Mouse (Mus musculus): ENCODE data around the gene Paxx.

Gene Paxx

GRCm38 (mm10) chr2:25460551-25461309 is at the start of gene Paxx:
TSS of gene Paxx (minus strand) at chr2:25461094.
- peak; percentile 92 to 94 for DNase-seq

DNA sequence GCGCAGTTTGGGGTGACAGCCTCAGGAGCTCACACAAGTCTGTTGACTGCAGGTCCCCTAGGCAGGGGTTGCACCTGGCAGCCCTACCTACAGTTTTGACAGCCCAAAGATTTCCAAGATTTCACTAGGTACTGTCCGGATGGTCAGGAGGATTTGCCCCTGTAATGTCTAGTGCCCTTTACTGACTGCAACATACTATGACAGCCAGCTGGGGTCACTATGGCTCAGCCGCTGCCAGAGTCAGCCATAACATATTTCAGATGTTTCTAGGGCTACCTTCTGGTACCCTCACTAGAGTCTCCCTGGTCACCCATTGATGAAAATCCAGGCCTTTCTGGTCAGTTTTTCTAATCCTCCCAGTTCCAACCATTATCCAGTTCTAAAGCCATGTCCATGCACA is 49.0 kb upstream of the Paxx start:
- DNase-seq, result no peak

- DNase-seq, result no peak
These were observed 46.1 kb upstream of the Paxx start for GRCm38 (mm10) chr2:25506964-25507363.

DNA sequence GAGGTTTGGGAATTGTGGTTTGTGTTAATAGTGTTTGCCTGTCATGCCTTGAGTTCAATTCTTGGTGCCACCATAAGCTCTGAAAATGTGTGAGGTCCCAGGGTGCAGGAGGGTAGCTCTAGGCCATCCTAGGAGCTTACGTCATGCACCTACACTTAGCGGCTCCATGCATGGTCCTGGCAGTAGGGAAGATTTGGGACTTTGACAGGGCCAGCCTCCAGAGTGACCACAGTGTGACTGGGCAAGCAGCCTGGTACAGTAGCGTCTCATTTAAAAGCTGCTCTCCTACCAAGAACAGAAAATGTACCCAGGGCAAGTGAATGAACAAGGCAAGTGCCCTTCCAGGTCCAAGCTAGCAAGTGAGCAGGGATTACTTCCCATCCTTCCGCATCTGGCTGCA is 45.0 kb upstream of the Paxx start:
- DNase-seq, result peak in 1 of 2 experiments; percentile 33

DNA sequence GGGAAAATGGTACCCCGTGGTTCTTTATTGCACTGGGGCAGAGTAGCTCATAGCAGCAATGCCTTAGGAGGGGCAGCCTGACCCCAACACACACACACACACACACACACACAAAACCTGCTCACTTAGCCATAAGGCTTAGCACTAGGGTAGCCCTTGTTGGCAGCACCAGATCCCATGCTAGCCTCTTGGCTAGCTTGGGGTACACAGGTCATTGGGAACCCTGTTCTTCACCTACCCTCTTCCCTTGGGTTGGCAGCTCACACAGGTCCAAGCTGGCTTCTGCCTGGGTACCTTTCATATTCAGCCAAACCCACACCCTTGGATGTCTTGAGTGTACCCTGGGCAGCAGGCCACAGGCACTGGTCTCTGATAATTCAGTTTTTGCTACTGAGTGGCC is 44.1 kb upstream of the Paxx start:
- no peak for DNase-seq

- no peak for DNase-seq
These were observed 43.6 kb upstream of the Paxx start for GRCm38 (mm10) chr2:25504538-25504937.

- DNase-seq, result no peak
These were observed 41.8 kb upstream of the Paxx start for GRCm38 (mm10) chr2:25502726-25503125.

- DNase-seq, result peak in 1 of 2 experiments; percentile 45
These were observed 40.9 kb upstream of the Paxx start, which contains the start of gene C8g for GRCm38 (mm10) chr2:25501593-25502486. TSS of gene C8g (minus strand) at chr2:25501719.

DNA sequence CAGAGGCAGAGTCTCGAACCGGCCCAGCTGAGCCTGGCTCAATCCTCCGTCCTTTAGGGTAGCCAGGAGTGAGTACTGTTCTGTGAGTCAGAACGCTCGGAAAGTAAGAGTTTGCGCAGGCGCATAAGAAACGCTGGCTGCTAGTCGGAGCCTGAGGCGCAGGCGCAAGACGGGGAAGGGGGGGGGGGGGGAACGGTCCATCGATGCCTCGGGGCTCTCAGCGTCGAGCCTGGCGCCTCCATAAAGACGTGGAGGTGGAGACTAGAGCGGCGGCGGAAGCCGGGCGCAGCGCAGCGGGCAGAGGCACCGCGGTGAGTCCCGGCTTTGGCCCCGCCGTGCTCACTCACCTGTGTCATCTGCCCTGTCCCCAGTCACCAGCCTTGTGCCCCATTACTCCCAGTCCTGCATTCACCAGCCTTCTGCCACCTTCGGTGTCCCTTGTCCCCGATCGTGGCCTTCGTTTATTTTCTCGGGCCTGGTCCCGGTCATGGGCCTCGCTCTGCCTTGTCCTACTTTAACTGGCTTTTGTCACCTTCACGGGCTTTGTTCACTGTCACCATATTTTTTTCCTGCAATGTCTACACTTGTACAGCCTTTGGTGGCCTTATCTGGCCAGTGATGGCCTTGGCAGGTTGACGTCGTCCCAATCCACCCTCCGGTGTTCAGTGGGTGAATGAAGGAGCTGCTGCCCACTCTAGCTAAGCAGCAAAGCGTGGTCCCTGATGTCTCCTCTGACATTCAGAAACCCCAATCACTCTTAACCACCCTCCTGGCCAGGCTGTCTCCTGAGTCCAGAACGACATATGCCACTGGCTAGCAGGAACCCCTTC is 39.9 kb upstream of the Paxx start, which contains the start of gene Fbxw5:
TSS of gene Fbxw5 (plus strand) at position 175 of the 830 bp plus-strand sequence.
- DNase-seq, result peak; percentile 85 to 87

DNA sequence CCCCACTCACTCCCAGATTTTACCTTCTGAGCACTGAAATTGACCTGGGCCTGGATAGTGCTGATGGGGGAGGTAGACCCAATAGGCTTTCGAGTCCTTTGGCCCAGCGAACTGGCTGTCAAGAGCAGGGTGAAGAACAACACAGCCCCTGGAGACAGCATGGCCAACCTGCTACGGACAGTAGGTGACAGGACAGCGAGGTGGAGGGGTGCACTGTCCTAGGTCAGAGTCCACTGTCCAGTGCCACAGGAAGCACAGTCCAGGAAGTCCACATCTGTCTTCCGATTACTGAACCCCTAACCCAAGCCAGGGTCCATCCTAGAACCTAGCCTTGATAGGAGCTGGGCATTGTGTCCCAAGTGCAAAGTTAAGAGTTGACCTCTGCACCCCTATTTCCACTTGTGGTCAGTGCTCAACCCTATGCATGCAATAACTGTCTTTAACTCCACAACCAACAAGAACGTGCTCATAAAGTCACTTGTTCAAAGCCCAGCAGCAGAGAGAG is 39.2 kb upstream of the Paxx start:
- no peak for DNase-seq

DNA sequence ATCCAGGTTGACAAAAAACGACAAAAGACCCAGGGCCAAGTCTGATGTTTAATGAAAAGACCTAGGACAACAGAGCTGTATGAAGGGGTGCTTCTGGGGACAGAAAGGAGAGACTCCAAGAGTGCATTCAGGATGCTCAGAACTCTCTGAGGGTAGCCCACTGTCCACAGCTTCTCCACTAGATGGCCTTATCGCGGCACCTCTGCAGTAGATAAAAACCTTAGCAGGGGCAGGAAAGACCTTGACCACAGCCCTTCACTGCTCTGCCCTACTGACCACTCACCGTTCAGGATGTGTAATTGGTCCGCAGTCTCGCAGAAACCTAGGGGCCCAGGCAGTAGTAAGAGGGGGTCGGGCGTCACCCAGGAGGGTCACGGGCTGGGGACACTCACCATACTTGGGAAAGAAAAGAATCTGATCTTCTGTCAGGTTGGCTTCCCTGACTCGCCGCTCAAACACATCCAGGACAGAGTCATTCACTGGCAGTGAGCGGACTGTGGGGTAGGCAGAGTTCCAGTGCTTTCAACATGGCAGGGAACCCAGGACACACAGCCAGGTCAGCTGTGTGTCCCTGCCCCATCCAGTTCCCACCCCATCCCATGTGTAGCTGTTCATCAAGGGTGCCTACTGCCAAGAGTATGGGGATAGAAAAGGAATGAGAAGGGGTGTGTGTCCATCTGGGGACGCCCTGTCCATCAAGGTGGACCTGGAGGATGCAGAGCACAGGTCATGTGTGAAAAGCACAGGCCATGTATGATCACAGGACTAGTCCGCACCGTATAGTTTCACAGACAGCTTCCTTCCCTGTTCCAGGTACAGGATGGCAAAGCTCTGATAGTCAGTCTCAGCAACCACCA is 38.0 kb upstream of the Paxx start:
- DNase-seq, result peak in 1 of 2 experiments; percentile 26

GRCm38 (mm10) chr2:25497846-25498575 is 37.1 kb upstream of the Paxx start:
- DNase-seq, result peak in 1 of 2 experiments; percentile 22

- peak; percentile 62 to 71 for DNase-seq
These were observed 35.6 kb upstream of the Paxx start for GRCm38 (mm10) chr2:25496462-25496861.

- DNase-seq, result peak; percentile 83 to 89
These were observed 32.6 kb upstream of the Paxx start, which contains the start of gene Lcn12 for GRCm38 (mm10) chr2:25493476-25493961. TSS of gene Lcn12 (minus strand) at chr2:25493911.

DNA sequence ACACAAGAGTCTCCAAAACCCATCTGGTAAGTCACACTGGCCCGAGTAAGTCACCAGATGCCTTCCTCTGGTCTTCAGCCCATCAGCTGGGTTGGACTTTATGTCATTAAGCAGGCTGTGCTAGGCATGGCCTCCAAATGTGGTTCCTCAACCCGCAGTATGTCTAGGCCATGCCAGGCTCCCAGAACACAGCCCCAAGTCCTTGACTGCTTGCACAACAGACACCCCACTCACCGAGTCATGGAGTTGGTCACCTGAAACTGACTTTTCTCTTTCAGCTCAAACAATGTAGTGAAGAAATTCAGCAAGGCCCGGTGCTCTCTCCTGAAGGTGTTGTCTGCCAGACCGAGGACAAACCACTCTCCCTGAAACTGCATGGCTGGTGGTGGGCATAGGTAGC is 32.1 kb upstream of the Paxx start:
- peak in 1 of 2 experiments; percentile 6 for DNase-seq

GRCm38 (mm10) chr2:25488671-25489068 is 27.8 kb upstream of the Paxx start:
- peak; percentile 69 to 80 for DNase-seq

DNA sequence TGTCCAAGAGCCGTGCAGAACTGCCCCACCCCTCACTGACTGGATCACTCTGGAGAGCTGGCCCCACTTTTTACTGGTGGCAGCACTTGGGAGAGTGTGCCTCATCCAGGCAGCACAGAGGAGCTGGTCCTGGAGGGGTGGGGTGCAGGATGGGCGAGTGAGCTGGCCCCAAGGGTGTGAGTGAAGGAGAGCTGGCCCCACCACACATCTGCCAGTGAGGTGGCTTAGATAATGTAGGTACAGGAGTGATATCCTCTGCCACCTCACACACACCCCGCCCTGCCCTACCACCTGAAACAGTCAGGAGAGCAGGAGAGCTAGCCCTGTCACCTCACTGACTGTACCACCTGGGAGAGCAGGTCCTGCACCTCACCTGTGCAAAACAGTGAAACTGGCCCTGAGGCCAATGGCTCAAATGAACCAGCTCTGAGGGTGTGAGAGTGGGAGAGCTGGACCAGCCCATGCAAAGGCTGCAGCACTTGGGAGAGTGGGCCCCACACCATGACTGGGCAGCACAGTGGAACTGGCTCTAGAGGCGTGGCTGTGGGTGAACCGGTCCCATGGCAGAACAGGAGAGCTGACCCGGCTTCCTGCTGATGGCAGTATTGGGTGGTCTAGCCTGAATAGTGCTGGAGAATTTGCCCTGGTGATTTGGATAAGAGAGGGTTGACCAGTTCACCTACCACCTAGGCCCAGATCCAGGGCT is 27.2 kb upstream of the Paxx start:
- DNase-seq, result no peak

DNA sequence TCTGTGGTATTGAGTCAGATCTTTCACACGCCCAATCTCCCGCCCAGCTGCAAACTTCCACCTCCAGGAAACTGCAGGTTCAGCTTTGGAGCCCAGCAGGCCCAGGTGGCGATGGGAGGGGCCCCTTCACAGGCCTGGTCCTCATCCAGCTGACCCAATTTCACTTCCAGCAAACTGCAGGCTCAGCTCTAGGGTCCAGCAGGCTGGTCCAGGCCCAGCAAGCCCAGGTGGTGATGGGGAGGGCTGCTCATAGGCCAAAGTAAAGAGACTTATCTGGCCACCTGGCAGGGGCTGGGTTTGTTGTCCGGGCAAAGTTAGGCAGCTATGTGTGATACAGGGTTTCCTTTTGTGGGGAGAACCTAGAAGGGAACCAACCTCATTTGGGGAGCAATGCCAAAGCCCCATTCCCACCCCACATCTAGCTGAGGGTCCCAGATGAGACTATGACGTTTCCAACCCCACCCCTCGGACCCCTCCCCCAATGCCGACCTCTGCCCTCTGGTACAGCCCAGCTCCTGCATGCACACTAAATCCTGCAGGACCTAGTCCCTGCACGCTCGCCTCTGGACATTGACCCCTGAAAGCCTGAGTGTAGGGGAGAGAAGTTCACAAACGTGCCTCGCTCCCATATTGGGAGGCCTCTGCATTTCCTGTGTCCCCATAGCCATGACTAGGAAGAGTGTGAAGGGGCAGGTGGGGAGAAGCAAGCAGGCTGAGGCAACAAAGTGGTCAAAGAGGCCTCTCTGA is 24.2 kb upstream of the Paxx start:
- DNase-seq, result peak; percentile 95 to 97

GRCm38 (mm10) chr2:25482969-25483368 is 22.1 kb upstream of the Paxx start:
- peak; percentile 72 to 79 for DNase-seq
